Mouse (Mus musculus) urinary bladder, postnatal 10 days (tissue): ENCODE measurements at regions not wholly inside any gene's neighbourhood (a gene's known extent, or its start where the extent isn't known, plus 50 kb on each side); places are given as distances from the start of the nearest gene placed in this dataset.

ENCODE experiments used
- DNase-seq: peaks from one replicate; pipeline ENCODE4 v3.0.0; 2022; ENCODE audit warnings: low spot score

DNA sequence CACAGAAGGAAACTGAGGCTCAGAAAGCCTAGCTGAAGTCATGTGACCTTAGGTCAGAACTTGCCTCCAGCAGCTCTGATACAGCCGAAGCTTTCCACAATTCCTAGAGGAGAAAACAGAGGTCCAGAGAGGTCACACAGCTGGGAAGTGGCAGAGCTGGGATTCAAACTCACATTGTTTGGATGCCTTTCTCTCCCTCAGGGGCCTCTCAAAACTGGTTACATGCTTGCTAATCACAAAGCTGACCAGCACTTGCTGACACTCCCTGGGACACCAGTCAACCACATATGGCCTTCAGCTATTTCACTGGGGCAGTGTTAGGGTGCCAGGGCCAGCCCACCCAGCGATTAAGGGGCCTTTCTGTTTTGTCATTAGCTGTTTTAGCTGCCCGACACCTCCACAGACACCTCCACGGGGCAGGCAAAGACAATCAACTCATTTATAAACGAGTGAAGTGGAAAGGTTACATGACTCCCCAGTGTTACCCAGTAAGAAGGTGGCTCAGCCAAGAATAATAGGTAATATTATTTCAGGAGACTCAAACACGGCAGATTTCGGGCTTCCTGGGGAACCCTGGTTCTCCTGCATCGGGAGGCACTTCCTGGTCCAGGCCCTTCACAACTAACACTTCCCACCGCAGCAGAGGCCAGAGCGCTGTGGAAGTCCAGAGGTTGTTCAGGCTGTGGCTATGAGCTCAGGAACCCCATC is 71.4 kb downstream of the 2410131K14Rik start:
- no peak for DNase-seq

DNA sequence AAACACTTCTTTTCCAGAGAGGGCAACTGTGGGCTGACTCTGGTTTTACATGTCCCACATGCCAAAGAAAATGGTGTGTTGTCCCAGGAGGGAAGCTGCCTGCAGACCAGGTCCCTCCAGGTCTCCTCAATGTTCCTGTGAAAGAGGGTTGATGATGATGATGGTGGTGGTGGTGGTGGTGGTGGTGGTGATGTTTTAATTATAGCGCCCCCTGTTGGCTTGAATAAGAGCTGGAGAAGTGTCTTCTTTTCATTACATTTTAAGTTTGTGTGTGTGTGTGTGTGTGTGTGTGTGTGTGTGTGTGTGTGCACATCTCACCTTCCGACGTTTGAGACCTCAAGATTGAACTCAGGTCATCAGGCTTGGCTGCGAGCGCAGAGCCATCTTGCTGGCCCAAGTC is 73.0 kb downstream of the 2410131K14Rik start:
- no peak for DNase-seq

DNA sequence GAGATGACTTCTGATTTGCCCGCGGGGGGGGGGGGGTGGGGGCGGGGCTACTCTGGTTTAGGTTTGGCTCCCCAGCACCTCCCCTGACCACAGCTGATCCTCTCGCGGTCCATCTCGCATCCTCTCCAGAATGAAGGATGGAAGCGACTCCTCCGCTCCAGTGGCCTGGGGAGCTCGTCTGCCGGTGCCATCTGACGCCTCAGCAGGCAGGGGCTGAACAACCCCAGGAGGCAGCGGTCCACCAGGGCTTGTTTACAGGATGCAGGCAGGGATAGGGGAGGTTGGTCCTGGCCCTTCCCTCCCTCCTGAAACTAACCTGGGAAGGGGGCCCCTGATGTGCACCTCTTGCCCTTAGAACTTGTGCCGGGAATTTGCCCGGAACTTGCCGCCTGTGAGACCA is 73.9 kb downstream of the 2410131K14Rik start:
- no peak for DNase-seq

GRCm38 (mm10) chr5:118321719-118322455 is 76.9 kb downstream of the 2410131K14Rik start:
- no peak for DNase-seq

- DNase-seq: no peak
These were observed 78.1 kb downstream of the 2410131K14Rik start for GRCm38 (mm10) chr5:118323151-118323550.

DNA sequence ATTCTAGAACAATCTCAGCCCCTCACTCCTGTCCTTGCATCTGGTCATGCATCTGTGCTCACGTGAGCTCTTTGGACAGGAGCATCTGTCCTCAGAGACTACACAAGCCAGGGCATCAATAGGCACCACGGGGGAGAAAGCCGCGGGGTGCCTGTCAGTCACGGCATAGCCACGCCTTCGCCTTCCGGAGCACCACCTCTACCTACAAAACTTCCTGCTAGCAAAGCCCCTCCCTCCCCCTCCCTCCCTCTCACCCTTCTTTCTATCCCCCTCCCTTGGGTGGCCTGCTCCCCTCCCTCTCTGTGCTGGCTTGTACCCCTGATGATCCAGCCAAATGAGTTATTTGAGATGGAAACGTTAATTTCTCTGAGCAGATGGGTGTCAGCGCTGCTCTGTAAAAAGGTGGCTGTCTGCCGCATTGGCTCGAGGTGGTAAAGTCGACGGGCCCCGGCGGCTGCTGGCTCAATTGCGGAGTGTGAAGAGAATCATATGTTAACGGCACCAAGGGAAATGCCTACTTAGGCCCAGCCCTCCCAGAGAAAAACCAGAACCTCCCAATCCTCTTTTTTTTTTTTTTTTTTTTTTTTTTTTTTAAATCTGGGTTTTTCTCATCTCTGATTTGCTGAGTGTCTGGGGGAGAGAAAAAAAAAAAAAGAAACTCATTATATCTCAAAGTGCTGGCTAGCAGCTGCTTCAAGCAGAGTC is 82.0 kb downstream of the 2410131K14Rik start:
- no peak for DNase-seq

DNA sequence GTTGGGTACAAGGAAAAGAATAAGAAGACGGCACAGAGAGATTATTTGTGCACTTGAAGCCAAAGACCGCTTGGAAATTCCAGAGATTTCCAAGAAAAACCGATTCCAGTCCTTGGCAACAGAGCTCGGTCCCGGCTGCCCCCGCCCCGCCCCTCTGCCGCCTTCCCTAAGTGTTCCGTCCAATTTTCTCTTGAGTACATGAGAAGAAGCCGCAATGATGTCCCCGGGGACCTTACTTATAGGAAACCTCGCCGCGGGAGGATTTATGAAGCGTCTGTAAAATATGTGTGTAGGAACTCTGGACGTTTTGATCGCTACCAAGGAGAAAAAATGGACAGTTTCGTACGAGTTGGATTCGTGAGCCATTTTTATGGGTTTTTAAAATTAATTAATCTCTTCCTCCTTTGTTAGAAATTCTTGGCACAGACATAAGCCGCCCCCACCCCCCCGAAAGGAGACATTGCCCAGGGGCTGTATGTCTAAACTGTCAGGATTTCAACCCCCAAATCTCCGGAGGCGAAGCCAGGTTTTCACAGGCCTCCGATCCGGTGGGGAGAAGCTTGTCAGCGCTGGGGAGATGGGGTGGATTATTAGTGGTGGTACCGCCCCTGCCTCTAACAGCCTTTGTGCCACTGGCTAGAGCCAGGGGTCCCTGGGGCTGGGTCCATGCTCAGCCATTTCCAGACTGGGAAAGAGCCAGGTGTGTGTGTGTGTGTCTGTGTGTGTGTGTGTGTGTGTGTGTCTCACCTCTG is 83.1 kb downstream of the 2410131K14Rik start:
- DNase-seq: no peak

DNA sequence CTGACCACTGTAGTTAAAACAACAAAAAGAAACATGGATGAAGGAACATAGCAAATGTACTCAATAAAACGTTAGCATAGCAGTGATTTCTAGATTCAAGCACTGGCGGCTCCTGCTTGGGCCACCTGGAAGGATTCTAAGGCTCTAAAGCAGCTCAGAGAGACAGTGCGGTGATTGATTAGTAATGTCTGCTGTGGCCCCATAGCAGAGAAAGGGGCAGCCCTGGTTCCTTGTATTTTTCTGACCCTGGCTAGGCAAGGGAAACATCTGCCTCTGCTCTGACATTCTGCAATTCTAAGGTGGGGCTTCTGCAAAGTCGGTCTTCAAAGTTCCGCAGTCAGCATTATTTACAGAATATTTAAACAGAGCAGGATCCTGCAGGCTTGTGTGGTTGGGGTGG is 84.1 kb downstream of the 2410131K14Rik start:
- DNase-seq: no peak

GRCm38 (mm10) chr5:118331286-118331607 is 86.2 kb downstream of the 2410131K14Rik start:
- no peak for DNase-seq

DNA sequence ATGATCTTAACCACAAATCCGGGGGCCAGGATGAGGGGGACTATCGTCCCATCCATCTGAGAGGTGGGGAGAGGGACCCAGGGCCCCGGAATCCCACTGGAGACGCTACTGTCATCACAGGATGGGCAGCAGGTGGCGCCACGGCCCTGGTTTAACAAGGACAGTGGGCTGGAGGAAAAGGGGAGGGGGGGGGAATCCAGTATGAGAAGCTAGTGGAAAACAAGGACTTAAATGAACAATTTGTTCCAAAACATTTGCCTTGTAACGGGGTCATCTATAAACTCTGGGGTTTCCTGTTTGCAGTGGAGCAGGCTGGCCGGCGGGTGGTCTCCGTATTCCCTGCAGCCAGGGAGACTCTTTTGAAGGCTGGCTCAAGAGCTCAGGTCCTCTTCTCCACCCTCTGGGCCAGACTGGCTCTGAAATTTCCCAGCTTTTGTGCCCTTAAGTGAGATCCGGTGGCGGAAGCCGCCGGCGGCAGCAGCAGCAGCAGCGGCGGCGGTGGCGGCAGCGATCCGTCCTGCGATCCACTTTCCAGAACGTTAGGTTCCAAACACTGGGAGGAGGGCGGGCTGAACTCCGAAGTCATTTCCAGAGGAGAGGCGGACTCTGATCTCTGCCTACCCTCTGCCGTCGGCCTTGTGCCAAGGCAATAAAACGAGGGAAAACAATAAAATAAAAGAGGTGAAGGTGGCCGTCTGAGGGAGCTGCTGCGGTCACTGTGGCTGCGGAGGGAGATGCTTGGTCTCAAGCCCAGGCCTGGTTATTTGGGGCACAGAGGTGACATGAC is 86.8 kb downstream of the 2410131K14Rik start:
- DNase-seq: peak; percentile 45

DNA sequence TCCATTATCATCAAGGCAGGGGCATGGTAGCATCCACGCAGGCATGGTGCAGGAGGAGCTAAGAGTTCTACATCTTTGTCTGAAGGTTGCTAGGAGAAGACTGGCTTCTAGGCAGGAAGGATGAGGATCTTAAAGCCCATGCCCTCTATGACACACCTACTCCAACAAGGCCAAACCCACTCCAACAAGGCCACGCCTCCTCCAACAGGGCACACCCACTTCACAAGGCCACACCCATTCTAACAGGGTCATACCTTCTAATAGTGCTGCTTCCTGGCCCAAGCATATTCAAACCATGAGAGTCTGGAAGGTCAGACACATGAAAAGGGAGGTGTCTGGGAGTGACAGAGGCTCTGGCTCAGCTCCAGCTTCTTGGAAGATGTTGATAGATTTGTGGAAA is 89.0 kb downstream of the 2410131K14Rik start:
- no peak for DNase-seq

DNA sequence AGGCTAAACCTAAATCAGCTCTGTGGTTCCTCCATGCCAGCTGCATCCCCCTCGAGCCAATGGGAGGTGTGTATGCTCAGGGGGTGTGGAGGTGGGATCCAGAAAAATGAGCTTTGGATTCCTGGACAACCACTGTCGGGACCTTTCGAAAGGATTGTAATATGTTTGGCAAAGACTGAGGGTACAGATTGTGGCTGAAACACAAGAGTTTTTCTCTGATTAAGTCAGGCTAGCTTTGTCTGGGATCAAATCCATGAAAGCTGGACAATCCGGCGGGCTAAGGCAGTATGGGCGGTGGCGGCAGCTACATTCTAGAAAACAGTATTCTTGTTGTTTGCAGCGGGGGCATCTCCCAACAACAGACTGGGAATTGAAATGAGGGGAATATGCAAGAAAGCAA is 93.2 kb downstream of the 2410131K14Rik start:
- DNase-seq: no peak

DNA sequence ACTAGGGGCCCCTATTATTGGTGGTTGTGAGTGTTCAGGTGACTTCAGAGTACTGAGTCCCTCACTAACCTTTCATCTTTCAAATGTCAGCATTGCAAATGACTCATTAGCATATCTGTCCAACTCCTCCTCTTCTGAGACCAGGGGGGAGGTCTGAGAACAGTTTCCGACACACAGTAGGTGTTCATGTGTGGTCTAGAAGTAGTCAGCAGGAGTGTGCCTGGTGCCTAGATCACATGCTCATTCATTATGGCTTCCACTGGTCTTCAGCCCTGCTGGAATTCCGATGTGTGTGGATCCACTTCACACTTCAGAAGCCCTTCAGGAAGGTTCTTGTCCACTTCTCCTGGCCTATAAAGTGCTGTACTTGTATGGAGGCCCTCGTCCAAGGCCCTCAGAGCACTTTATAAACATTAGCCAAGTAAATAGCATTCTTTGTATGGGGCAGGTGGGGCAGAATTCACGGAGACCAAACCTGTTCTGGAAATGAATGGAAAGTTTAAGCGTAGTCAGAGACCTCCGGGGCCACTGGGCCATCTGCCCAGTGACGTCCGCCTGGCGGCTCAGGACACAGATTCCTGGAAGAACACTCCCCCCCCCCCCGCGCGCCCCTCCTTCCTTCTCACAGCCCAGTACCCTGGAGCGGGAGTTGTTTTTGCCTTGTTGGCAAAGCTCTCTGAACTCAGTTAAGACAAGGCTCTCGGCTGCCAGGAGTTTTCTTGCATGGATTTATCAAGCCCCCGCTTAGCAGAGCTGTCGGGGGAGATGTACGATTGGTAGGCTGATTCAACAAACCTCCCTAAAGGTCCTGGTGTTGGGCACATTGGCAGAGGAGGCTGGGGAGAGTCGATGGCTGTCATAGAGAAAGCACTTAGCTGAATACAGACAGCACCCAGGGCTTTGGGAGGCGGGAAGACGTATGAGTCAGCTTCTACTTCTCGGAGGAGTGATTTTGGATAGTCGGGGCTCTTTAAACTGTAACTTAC is 94.9 kb downstream of the 2410131K14Rik start:
- DNase-seq: no peak

DNA sequence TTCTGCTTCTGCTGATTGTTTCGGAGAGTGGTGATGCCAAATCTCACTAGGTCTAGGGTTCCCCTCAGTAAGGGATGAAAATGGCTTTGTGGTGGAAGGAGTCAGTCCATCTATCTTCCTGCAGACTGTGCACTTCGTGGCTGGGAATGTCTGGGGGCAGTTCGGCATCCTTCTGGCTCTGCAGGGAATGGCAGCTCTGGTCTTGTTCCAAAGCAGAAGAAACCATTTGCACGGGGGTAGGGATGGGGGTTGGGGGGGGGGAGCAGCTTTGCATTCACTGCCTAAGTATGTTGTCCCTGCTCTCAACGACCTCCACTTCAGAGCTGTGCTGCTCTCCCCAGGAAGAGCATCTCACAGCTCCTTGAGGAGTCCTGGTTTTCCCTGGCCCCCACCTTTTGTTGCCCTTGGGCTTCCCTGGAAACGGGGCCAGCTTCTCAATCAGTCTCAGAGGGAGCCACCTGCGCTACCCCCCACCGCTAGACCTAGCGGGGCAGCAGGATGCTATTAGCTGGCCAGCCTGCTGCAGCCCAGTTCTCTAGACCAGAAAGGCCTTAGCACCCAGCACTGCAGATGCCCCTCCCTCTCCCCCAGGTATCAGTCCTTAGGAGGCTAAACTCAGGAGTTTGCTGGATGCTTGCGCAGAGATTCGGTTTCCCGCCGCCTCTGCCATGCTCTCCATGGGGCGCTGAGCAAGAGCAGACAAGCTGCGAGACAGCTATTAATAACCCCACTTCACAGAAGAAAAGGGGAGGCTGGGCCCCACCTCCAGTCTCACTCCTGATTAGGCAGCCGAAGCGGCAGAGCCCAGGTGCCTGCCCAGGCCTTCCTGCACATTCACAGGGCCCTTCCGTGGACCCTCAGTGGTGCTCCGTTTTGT is 98.7 kb downstream of the 2410131K14Rik start:
- no peak for DNase-seq

- no peak for DNase-seq
These were observed 100.2 kb downstream of the 2410131K14Rik start for GRCm38 (mm10) chr5:118345226-118345625.

GRCm38 (mm10) chr5:118349057-118349456 is 104.0 kb downstream of the 2410131K14Rik start:
- DNase-seq: no peak

- no peak for DNase-seq
These were observed 106.3 kb downstream of the 2410131K14Rik start for GRCm38 (mm10) chr5:118351301-118351700.

GRCm38 (mm10) chr5:118352142-118352541 is 107.1 kb downstream of the 2410131K14Rik start:
- no peak for DNase-seq

DNA sequence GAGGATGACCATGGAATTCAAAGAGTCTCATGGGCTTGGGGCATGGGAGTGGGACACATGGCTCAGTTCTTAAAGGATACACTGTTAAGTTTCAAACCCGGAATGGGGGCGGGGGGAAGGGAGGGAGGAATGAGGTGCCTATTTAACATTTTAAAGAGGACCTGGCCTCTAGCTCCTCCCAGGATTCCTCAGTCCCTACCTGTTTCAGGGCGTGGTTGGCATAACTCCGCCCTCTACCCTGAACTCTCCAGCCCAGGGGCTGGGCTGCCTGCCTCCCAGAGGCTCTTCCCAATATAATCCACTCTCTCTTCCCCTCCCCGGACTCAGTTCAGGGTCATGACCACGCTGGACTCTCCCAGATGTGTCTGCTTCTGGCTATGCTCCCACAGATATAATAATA is 108.0 kb downstream of the 2410131K14Rik start:
- DNase-seq: no peak
